In the genomic region with DNA sequence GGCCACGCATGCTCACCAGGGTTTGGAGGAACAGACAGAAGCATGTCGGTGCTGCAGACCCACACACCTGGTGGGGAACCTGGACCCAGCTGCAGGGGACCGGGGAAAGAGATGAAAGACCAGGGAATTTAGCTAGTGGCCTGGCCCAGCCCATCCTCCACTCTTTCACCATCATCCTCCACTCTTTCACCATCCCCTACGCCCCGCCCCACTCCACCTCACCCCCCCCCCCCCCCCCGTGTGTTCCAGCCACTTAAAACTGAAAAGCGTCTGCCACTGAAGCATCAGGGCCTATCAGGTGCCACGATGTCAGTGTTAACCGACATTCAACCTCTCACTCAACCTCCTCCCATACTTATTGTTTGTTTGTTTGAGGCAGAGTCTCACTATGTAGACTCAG, we compare ENCODE assay signal across 22 mouse cellular contexts.
"Had no signal": no experiment of that assay in that cellular context is flagged by ENCODE, and none has a peak within 500 bp of the region (broad histone marks: within the 10 kb centered on the region; RNA-seq: fewer than 3 reads in every experiment).

No protein-coding gene starts in this region.

- H3K9me3 ChIP-seq: limb, embryonic 12.5 days; limb, embryonic 15.5 days; liver, embryonic 12.5 days; liver, embryonic 15.5 days; midbrain, embryonic 10.5 days; midbrain, embryonic 13.5 days; neural tube, embryonic 12.5 days; stomach, embryonic 15.5 days had no signal

- H3K9ac ChIP-seq: limb, embryonic 12.5 days; limb, embryonic 15.5 days; liver, embryonic 12.5 days; liver, embryonic 15.5 days; midbrain, embryonic 13.5 days; neural tube, embryonic 12.5 days; stomach, embryonic 15.5 days had no signal

- H3K27ac ChIP-seq: limb, embryonic 12.5 days; limb, embryonic 15.5 days; liver, embryonic 12.5 days; liver, embryonic 15.5 days; midbrain, embryonic 10.5 days; midbrain, embryonic 13.5 days; neural tube, embryonic 12.5 days; stomach, embryonic 15.5 days had no signal

- H3K27me3 ChIP-seq: limb, embryonic 12.5 days; limb, embryonic 15.5 days; liver, embryonic 12.5 days; liver, embryonic 15.5 days; megakaryocyte, embryonic 14.5 days; midbrain, embryonic 13.5 days; neural tube, embryonic 12.5 days; stomach, embryonic 15.5 days had no signal

- H3K4me3 ChIP-seq: limb, embryonic 12.5 days; limb, embryonic 15.5 days; liver, embryonic 12.5 days; liver, embryonic 15.5 days; megakaryocyte, embryonic 14.5 days; midbrain, embryonic 10.5 days; midbrain, embryonic 13.5 days; neural tube, embryonic 12.5 days; stomach, embryonic 15.5 days had no signal

- H3K4me2 ChIP-seq: limb, embryonic 12.5 days; limb, embryonic 15.5 days; liver, embryonic 12.5 days; liver, embryonic 15.5 days; midbrain, embryonic 13.5 days; neural tube, embryonic 12.5 days; stomach, embryonic 15.5 days had no signal

- DNase-seq: kidney, adult 18-20 months; kidney, adult 9 months; kidney, postnatal 14 days; left cerebral cortex, postnatal 4 days; lung, adult 2 months; lung, postnatal 14 days; lung, postnatal 4 days; retina, postnatal 1 day; right cerebral cortex, postnatal 4 days; thymus, adult 2 months; thymus, postnatal 14 days; thymus, postnatal 4 days had no signal

- H3K36me3 ChIP-seq: stomach, embryonic 15.5 days had no signal

- H3K4me1 ChIP-seq: limb, embryonic 12.5 days; limb, embryonic 15.5 days; megakaryocyte, embryonic 14.5 days; midbrain, embryonic 10.5 days; midbrain, embryonic 13.5 days; neural tube, embryonic 12.5 days; stomach, embryonic 15.5 days had no signal

- ATAC-seq: intestine, embryonic 16.5 days; liver, embryonic 12.5 days; midbrain, embryonic 13.5 days had no signal
